Mouse (Mus musculus) hindbrain, embryonic 11.5 days (tissue): ENCODE data around the gene Olfr146. TPM values are rescaled to one million over a fixed set of nuclear protein-coding genes. Genes with fewer than 3 reads are reported as not detected.

Source experiments
- ATAC-seq: fragments of 200-750 bp; cut with Nextera tagmentation; 2 replicates; pipeline ENCODE4 v1.8.0; 2017; ENCODE audit warnings: mild to moderate bottlenecking, moderate TSS enrichment, moderate library complexity; ENCODE audit not compliant: low FRiP score
- DNase-seq: peaks from one replicate; pipeline ENCODE4 v3.0.0-alpha.2; 2015; ENCODE audit warnings: low spot score
- H3K27ac ChIP-seq: fragments of 300-500 bp; sonication (generic); 2 replicates; pipeline ENCODE4 v1.5.1; 2014; ENCODE audit warnings: mild to moderate bottlenecking, low read depth, low read length
- H3K27me3 ChIP-seq: fragments of 300-500 bp; sonication (generic); 2 replicates; pipeline ENCODE4 v1.6.1; 2014; ENCODE audit warnings: mild to moderate bottlenecking, low read length, moderate library complexity, mixed read lengths; ENCODE audit not compliant: control insufficient read depth, insufficient read depth
- H3K36me3 ChIP-seq: fragments of 300-500 bp; sonication (generic); 2 replicates; pipeline ENCODE4 v1.6.1; 2014; ENCODE audit warnings: mild to moderate bottlenecking, low read length, moderate library complexity, mixed read lengths; ENCODE audit not compliant: control insufficient read depth, insufficient read depth
- H3K4me1 ChIP-seq: fragments of 300-500 bp; sonication (generic); replicated peaks from 2 replicates; pipeline ENCODE4 v1.6.1; 2014; ENCODE audit warnings: low read length, mixed read lengths; ENCODE audit not compliant: control insufficient read depth, insufficient read depth
- H3K4me2 ChIP-seq: fragments of 300-500 bp; sonication (generic); replicated peaks from 2 replicates; pipeline ENCODE4 v1.6.1; 2014; ENCODE audit warnings: mild to moderate bottlenecking, low read depth, low read length
- H3K4me3 ChIP-seq: fragments of 300-500 bp; sonication (generic); 2 replicates; pipeline ENCODE4 v1.5.1; 2014; ENCODE audit warnings: low read depth, low read length
- H3K9ac ChIP-seq: fragments of 300-500 bp; sonication (generic); 2 replicates; pipeline ENCODE4 v1.6.1; 2014; ENCODE audit warnings: low read depth, low read length
- H3K9me3 ChIP-seq: fragments of 300-500 bp; sonication (generic); 2 replicates; pipeline ENCODE4 v1.6.1; 2016; ENCODE audit warnings: low read length; ENCODE audit not compliant: control insufficient read depth
- WGBS: fragments of 180-500 bp; shearing (Covaris S2); extraction: QIAGEN DNeasy Blood & Tissue Kit; methylation state at CpG from one replicate; pipeline ENCODE4 v1.1.7; 2014; 5-methylcytosine and 5-hydroxymethylcytosine counted together
- polyA plus RNA-seq: library from polyadenylated mRNA; unstranded; fragments of >200 nt; fragmentation: Nextera tagmentation; extraction: Ambion mirVana; gene quantifications from 2 replicates; pipeline ENCODE4 v1.2.1, GENCODE M21; 2014

Gene Olfr146
- polyA plus RNA-seq = not detected in 2 replicates

DNA sequence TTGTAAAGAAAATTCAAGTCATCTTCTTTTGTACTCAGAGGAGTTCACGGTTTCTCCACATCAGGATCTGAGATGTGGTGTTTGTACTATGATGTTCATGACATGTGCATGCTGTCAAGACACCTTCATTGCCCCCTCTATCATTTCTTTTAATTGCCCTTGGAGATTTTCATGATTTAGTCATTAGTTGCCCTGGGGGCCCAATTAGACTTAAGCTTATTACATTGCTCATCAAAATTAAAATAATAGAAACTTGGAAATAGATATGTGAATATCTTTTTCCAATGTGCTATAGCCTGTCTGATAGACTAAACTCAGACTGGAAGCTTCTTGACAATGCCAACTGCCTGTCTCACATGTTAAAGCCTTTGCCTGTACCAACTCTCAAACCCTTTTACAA is at the start of gene Olfr146:
Gene Olfr146 (minus strand): TSS at position 101 of the 400 bp plus-strand sequence.
- Histone ChIP-seq H3K9ac (no peak within 1 kb of the TSS), H3K9me3 (no peaks in the 10 kb centered on the region), H3K27me3 (no peaks in the 10 kb centered on the region), H3K36me3 (no peaks in the 10 kb centered on the region), H3K4me3 (no peak within 1 kb of the TSS), H3K4me2 (no peak within 1 kb of the TSS), H3K4me1 (no peaks in the 10 kb centered on the region), H3K27ac (no peak within 1 kb of the TSS)
- no peak for DNase-seq
- 93% methylated on average over 1 of the region's 1 CpGs for WGBS
- no peak for ATAC-seq

DNA sequence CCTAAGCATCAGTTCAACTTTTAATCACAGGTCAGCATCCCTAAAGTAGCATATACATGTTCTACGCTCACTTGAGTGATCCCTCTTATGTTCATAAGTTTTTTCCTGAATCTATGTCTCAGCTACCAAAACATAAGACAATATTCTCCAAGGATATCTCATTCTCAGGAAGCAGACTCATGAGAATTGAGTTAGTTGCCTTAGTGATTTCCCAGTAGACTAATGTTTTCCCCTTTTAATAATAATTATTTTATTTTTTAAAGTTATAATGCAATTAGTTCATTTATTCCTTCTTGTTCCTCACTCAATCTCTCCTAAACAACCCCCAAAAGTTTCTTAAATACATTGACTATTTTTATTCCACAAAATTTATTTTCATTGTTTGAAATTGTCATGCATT is 41.7 kb upstream of the Olfr146 start, which contains the start of gene Olfr937:
Gene Olfr937 (minus strand): TSS at position 101 of the 400 bp plus-strand sequence.
- WGBS = 73% methylated on average over 1 of the region's 1 CpGs
- H3K4me3 ChIP-seq = no peak within 1 kb of the TSS
- no peaks in the 10 kb centered on the region for H3K36me3 ChIP-seq
- H3K4me2 ChIP-seq = no peak within 1 kb of the TSS
- H3K9ac ChIP-seq = no peak within 1 kb of the TSS
- DNase-seq (no peak), ATAC-seq (no peak)
- no peaks in the 10 kb centered on the region for H3K27me3 ChIP-seq
- no peaks in the 10 kb centered on the region for H3K9me3 ChIP-seq
- H3K27ac ChIP-seq = no peak within 1 kb of the TSS
- H3K4me1 ChIP-seq = no peaks in the 10 kb centered on the region

- no peaks in the 10 kb centered on the region for H3K9me3 ChIP-seq
- DNase-seq = no peak
- 78% methylated on average over 2 of the region's 2 CpGs for WGBS
- no peak for ATAC-seq
- H3K27ac ChIP-seq = no peak within 1 kb of the TSS
- no peaks in the 10 kb centered on the region for H3K36me3 ChIP-seq
- no peak within 1 kb of the TSS for H3K4me2 ChIP-seq
- H3K27me3 ChIP-seq = no peaks in the 10 kb centered on the region
- no peaks in the 10 kb centered on the region for H3K4me1 ChIP-seq
- H3K4me3 ChIP-seq = no peak within 1 kb of the TSS
- no peak within 1 kb of the TSS for H3K9ac ChIP-seq
Measured at GRCm38 (mm10) chr9:38999583-38999982, 23.6 kb downstream of the Olfr146 start, which contains the start of gene Olfr935. TSS of gene Olfr935 (minus strand) at chr9:38999683.

DNA sequence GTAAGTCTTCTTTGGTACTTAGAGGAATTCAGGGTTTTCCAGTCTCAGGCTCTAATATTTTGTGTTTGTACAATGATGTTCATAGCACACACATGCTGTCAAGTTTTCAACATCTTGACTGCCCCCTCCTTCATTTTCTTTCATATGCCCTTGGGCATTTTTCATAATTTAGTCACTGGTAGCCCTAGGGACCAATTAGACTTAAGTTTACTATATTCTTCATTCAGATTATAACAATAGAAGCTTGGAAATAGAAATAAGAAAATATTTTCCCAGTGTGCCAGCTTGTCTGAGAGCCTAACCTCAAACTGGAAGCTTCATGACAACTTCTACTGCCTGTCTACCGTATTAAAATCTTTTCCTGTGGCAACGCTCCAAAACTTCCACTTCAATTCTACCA is 35.0 kb downstream of the Olfr146 start, which contains the start of gene Olfr934:
Gene Olfr934 (minus strand): TSS at position 101 of the 400 bp plus-strand sequence.
- Histone ChIP-seq H3K4me2 (no peak within 1 kb of the TSS), H3K9ac (no peak within 1 kb of the TSS), H3K4me3 (no peak within 1 kb of the TSS), H3K27me3 (no peaks in the 10 kb centered on the region), H3K36me3 (no peaks in the 10 kb centered on the region), H3K4me1 (no peaks in the 10 kb centered on the region), H3K9me3 (no peaks in the 10 kb centered on the region), H3K27ac (no peak within 1 kb of the TSS)
- DNase-seq = no peak
- 91% methylated on average over 2 of the region's 2 CpGs for WGBS
- no peak for ATAC-seq

DNA sequence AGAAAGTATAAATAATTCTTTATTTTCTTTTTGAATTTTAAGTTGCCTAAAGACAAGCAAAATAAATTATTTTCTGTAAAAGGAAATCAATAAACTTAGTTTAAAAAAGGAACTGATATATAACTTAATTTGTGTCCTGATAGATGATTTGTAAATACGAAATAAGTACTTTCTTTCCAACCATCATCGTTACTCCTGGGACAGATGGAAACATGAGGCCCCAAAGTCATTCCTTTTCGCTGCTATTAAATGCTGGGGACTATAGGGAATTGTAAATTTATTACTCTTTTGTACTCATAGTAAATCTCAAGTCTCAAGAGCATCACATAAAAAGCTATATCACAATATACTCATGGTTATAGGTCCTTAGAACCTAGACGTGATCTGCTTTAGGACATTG is 51.2 kb downstream of the Olfr146 start, which contains the start of gene Olfr933:
Gene Olfr933 (plus strand): TSS at position 301 of the 400 bp plus-strand sequence.
- no peak within 1 kb of the TSS for H3K27ac ChIP-seq
- H3K36me3 ChIP-seq = no peaks in the 10 kb centered on the region
- H3K4me1 ChIP-seq = no peaks in the 10 kb centered on the region
- H3K9me3 ChIP-seq = no peaks in the 10 kb centered on the region
- no peak within 1 kb of the TSS for H3K4me3 ChIP-seq
- ATAC-seq (no peak), DNase-seq (no peak)
- H3K9ac ChIP-seq = no peak within 1 kb of the TSS
- WGBS = 86% methylated on average over 4 of the region's 4 CpGs
- no peaks in the 10 kb centered on the region for H3K27me3 ChIP-seq
- no peak within 1 kb of the TSS for H3K4me2 ChIP-seq

Other genes starting within 250 kb of the Olfr146 start
- gene Olfr922, start 208.8 kb downstream of the Olfr146 start, polyA plus RNA-seq = not detected in 2 replicates
- gene Olfr923, start 196.8 kb downstream of the Olfr146 start, polyA plus RNA-seq = not detected in 2 replicates
- gene Olfr924, start 178.9 kb downstream of the Olfr146 start, polyA plus RNA-seq = not detected in 2 replicates
- gene Olfr26, start 168.3 kb downstream of the Olfr146 start, polyA plus RNA-seq = not detected in 2 replicates
- not detected in 2 replicates for gene Olfr926, start 146.3 kb downstream of the Olfr146 start, polyA plus RNA-seq
- gene Olfr930, start 93.6 kb downstream of the Olfr146 start, polyA plus RNA-seq = not detected in 2 replicates
- gene Olfr933, start 51.1 kb downstream of the Olfr146 start, polyA plus RNA-seq = not detected in 2 replicates
- gene Olfr934, start 35.1 kb downstream of the Olfr146 start, polyA plus RNA-seq = not detected in 2 replicates
- not detected in 2 replicates for gene Olfr935, start 23.7 kb downstream of the Olfr146 start, polyA plus RNA-seq
- gene Olfr937, start 41.6 kb upstream of the Olfr146 start, polyA plus RNA-seq = not detected in 2 replicates
- gene Olfr938, start 55.5 kb upstream of the Olfr146 start, polyA plus RNA-seq = not detected in 2 replicates
- not detected in 2 replicates for gene Olfr27, start 104.8 kb upstream of the Olfr146 start, polyA plus RNA-seq
- not detected in 2 replicates for gene Olfr943, start 142.9 kb upstream of the Olfr146 start, polyA plus RNA-seq
- gene Olfr944, start 178.5 kb upstream of the Olfr146 start, polyA plus RNA-seq = not detected in 2 replicates
- gene Olfr1537, start 226.6 kb upstream of the Olfr146 start, polyA plus RNA-seq = not detected in 2 replicates